Mouse (Mus musculus): ENCODE measurements around the gene Ccdc3. TPM values are rescaled to one million over a fixed set of nuclear protein-coding genes. Genes with fewer than 3 reads are reported as not detected.

Ccdc3 gene
- polyA plus RNA-seq, 1 experiment = 7.9 TPM

DNA sequence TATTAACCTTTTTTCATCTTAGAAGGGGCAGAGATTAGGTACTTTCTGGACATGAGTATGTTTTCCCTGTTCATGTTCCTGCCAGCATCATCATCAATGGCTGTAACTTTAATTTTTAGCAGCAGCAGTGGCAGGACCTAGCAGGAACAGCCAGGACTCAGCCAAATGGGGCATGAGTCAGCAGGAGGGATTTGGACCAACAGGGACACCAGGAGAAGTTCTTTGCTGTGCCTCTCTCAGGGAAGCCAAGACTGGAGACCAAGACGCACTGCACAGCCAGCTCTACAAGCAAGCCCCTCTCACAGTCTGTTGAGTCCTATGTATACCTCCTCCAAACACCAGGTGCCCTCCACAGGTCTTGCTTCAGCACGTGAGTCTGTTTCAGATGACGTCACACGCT is 5.5 kb upstream of the Ccdc3 start:
- Histone ChIP-seq H3K4me3 (ENCODE audit: low read depth, low read length) (no peak overlapping the region), H3K27ac (ENCODE audit: insufficient read depth, low read depth, low read length) (no peak overlapping the region), H3K27me3 (ENCODE audit: control insufficient read depth, insufficient read depth, low read length) (no peaks in the 10 kb centered on the region; the same call in 1 of the 2 replicates), H3K36me3 (ENCODE audit: control insufficient read depth, insufficient read depth, low read length) (no peaks in the 10 kb centered on the region), H3K4me1 (ENCODE audit: control insufficient read depth, insufficient read depth, insufficient read length, low read length) (no peaks in the 10 kb centered on the region)
- WGBS = 95% methylated on average over 4 of the region's 4 CpGs
- no peak for TF ChIP-seq POLR2A (IDR thresholded peaks at IDR 0.05; ENCODE audit: low read depth, low read length)
- no peak for TF ChIP-seq CTCF (IDR thresholded peaks at IDR 0.05; ENCODE audit: extremely low read depth, insufficient read length, insufficient replicate concordance, low read depth, low read length)

- H3K27ac ChIP-seq (ENCODE audit: insufficient read depth, low read depth, low read length) = no peak overlapping the region
- no peak overlapping the region for H3K4me3 ChIP-seq (ENCODE audit: low read depth, low read length)
- no peaks in the 10 kb centered on the region for H3K36me3 ChIP-seq (ENCODE audit: control insufficient read depth, insufficient read depth, low read length)
- no peak for TF ChIP-seq POLR2A (IDR thresholded peaks at IDR 0.05; ENCODE audit: low read depth, low read length)
- TF ChIP-seq CTCF (IDR thresholded peaks at IDR 0.05; ENCODE audit: extremely low read depth, insufficient read length, insufficient replicate concordance, low read depth, low read length) = no peak
- peaks cover 4% of the 10 kb centered on the region; the same call in 1 of the 2 replicates for H3K4me1 ChIP-seq (ENCODE audit: control insufficient read depth, insufficient read depth, insufficient read length, low read length)
- peaks cover 13% of the 10 kb centered on the region for H3K27me3 ChIP-seq (ENCODE audit: control insufficient read depth, insufficient read depth, low read length)
- 61% methylated on average over 5 of the region's 5 CpGs for WGBS
These were observed 2.4 kb upstream of the Ccdc3 start for GRCm38 (mm10) chr2:5134959-5135743.

- WGBS = 74% methylated on average over 4 of the region's 4 CpGs
- H3K4me1 ChIP-seq (ENCODE audit: control insufficient read depth, insufficient read depth, insufficient read length, low read length) = peaks cover 4% of the 10 kb centered on the region; the same call in 1 of the 2 replicates
- TF ChIP-seq CTCF (IDR thresholded peaks at IDR 0.05; ENCODE audit: extremely low read depth, insufficient read length, insufficient replicate concordance, low read depth, low read length) (no peak), POLR2A (IDR thresholded peaks at IDR 0.05; ENCODE audit: low read depth, low read length) (no peak)
- no peak overlapping the region for H3K27ac ChIP-seq (ENCODE audit: insufficient read depth, low read depth, low read length)
- no peak overlapping the region for H3K4me3 ChIP-seq (ENCODE audit: low read depth, low read length)
- H3K27me3 ChIP-seq (ENCODE audit: control insufficient read depth, insufficient read depth, low read length) = peaks cover 13% of the 10 kb centered on the region
- H3K36me3 ChIP-seq (ENCODE audit: control insufficient read depth, insufficient read depth, low read length) = no peaks in the 10 kb centered on the region
These were observed 2.4 kb downstream of the Ccdc3 start for GRCm38 (mm10) chr2:5139961-5140360.

DNA sequence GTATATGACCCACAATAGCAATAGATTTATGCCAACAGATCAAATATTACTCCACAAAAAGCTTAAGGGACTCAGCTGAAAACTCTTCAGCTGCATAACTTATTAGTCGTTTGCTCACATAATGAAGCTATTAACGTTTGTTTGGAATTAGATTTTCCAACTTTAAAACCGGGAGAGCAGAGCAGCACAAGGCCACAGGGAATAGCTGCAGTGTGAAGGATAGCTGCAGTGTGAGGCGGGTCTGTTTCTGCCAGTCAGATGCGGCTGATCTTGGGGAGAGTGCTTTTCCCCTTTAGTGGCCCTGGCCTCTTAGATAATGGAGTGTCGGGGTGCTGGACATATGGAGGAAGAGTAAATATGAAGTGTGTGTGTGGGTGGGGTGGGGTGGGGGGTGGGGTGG is 6.9 kb downstream of the Ccdc3 start:
- Histone ChIP-seq H3K27ac (ENCODE audit: insufficient read depth, low read depth, low read length) (no peak overlapping the region), H3K4me3 (ENCODE audit: low read depth, low read length) (no peak overlapping the region), H3K4me1 (ENCODE audit: control insufficient read depth, insufficient read depth, insufficient read length, low read length) (no peaks in the 10 kb centered on the region), H3K27me3 (ENCODE audit: control insufficient read depth, insufficient read depth, low read length) (no peaks in the 10 kb centered on the region), H3K36me3 (ENCODE audit: control insufficient read depth, insufficient read depth, low read length) (no peaks in the 10 kb centered on the region)
- WGBS = 67% methylated on average over 6 of the region's 6 CpGs
- TF ChIP-seq CTCF (IDR thresholded peaks at IDR 0.05; ENCODE audit: extremely low read depth, insufficient read length, insufficient replicate concordance, low read depth, low read length) = no peak
- TF ChIP-seq POLR2A (IDR thresholded peaks at IDR 0.05; ENCODE audit: low read depth, low read length) = no peak

- TF ChIP-seq POLR2A (IDR thresholded peaks at IDR 0.05; ENCODE audit: low read depth, low read length) = no peak
- TF ChIP-seq CTCF (IDR thresholded peaks at IDR 0.05; ENCODE audit: extremely low read depth, insufficient read length, insufficient replicate concordance, low read depth, low read length) = no peak
- 81% methylated on average over 2 of the region's 2 CpGs for WGBS
- H3K4me1 ChIP-seq (ENCODE audit: control insufficient read depth, insufficient read depth, insufficient read length, low read length) = no peaks in the 10 kb centered on the region
- no peaks in the 10 kb centered on the region for H3K27me3 ChIP-seq (ENCODE audit: control insufficient read depth, insufficient read depth, low read length)
- H3K27ac ChIP-seq (ENCODE audit: insufficient read depth, low read depth, low read length) = peak overlapping the region; percentile 50
- no peak overlapping the region for H3K4me3 ChIP-seq (ENCODE audit: low read depth, low read length)
- H3K36me3 ChIP-seq (ENCODE audit: control insufficient read depth, insufficient read depth, low read length) = no peaks in the 10 kb centered on the region
These were observed 10.3 kb downstream of the Ccdc3 start for GRCm38 (mm10) chr2:5147907-5148306.

DNA sequence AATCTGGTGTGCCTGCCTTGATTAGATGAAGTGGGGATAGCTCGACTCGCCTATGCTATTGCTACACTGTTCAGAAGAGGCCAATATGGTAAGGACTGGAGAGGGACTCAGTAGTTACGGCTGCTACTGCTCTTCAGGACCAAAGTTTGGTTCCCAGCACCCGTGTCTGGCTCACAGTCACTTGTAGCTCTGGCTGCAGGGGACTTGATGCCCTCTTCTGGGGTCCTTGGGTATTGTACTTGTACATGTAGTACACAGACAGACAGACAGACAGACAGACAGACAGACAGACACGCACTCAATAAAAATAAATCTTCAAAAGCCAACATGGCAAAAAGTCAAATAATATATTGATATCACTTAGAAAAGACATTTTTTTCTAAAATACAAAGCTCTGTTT is 17.1 kb downstream of the Ccdc3 start:
- TF ChIP-seq POLR2A (IDR thresholded peaks at IDR 0.05; ENCODE audit: low read depth, low read length) (no peak), CTCF (IDR thresholded peaks at IDR 0.05; ENCODE audit: extremely low read depth, insufficient read length, insufficient replicate concordance, low read depth, low read length) (no peak)
- WGBS = 94% methylated on average over 5 of the region's 5 CpGs
- Histone ChIP-seq H3K27me3 (ENCODE audit: control insufficient read depth, insufficient read depth, low read length) (no peaks in the 10 kb centered on the region), H3K4me3 (ENCODE audit: low read depth, low read length) (no peak overlapping the region), H3K36me3 (ENCODE audit: control insufficient read depth, insufficient read depth, low read length) (no peaks in the 10 kb centered on the region), H3K4me1 (ENCODE audit: control insufficient read depth, insufficient read depth, insufficient read length, low read length) (no peaks in the 10 kb centered on the region), H3K27ac (ENCODE audit: insufficient read depth, low read depth, low read length) (no peak overlapping the region)

DNA sequence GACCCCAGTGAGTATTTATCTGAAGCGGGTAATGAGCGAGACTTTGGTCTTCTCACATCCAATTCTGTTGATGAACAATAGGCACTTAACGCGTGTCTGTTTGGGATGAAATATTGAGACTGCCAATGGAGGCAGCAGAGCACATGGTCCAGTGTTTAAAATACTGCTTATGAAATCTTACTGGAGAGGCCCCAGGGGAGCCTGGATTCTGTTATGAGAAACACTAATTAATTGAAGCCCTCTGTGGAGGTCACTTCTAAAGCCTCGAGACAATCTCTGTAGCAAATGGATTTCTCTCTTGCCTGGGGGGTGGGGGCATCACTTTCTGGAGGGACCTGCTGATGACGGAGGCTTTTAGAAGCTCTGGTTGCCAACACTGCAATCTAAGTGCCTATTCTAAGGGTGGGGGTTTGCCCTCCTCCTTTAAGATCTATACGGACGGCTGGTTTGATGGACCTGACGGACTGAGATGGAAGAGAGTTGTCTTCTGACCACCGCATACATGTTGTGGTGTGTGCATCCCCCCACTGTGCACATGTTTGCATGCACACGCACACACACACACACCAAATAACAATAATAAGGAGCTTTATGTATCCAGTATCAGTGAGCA is 22.8 kb downstream of the Ccdc3 start:
- 86% methylated on average over 11 of the region's 11 CpGs for WGBS
- no peaks in the 10 kb centered on the region for H3K36me3 ChIP-seq (ENCODE audit: control insufficient read depth, insufficient read depth, low read length)
- no peak overlapping the region for H3K4me3 ChIP-seq (ENCODE audit: low read depth, low read length)
- no peak overlapping the region for H3K27ac ChIP-seq (ENCODE audit: insufficient read depth, low read depth, low read length)
- H3K4me1 ChIP-seq (ENCODE audit: control insufficient read depth, insufficient read depth, insufficient read length, low read length) = no peaks in the 10 kb centered on the region
- TF ChIP-seq POLR2A (IDR thresholded peaks at IDR 0.05; ENCODE audit: low read depth, low read length) (no peak), CTCF (IDR thresholded peaks at IDR 0.05; ENCODE audit: extremely low read depth, insufficient read length, insufficient replicate concordance, low read depth, low read length) (no peak)
- no peaks in the 10 kb centered on the region for H3K27me3 ChIP-seq (ENCODE audit: control insufficient read depth, insufficient read depth, low read length)
